Mouse (Mus musculus): ENCODE measurements at regions not wholly inside any gene's neighbourhood (a gene's known extent, or its start where the extent isn't known, plus 50 kb on each side); places are given as distances from the start of the nearest gene placed in this dataset.

GRCm38 (mm10) chr19:21077771-21078548 is 124.0 kb upstream of the Tmc1 start:
- no peak for DNase-seq

- DNase-seq = no peak
Observed at GRCm38 (mm10) chr19:21068381-21068780, 114.4 kb upstream of the Tmc1 start.

GRCm38 (mm10) chr19:21066432-21067113 is 112.6 kb upstream of the Tmc1 start:
- DNase-seq = no peak

- no peak for DNase-seq
Observed at GRCm38 (mm10) chr19:21064902-21065301, 110.9 kb upstream of the Tmc1 start.

GRCm38 (mm10) chr19:21053597-21054544 is 99.9 kb upstream of the Tmc1 start:
- DNase-seq = no peak

- DNase-seq = no peak
Observed at GRCm38 (mm10) chr19:21052771-21053170, 98.8 kb upstream of the Tmc1 start.

GRCm38 (mm10) chr19:21051872-21052271 is 97.9 kb upstream of the Tmc1 start:
- DNase-seq = no peak

GRCm38 (mm10) chr19:21050994-21051721 is 97.2 kb upstream of the Tmc1 start:
- DNase-seq = no peak

- DNase-seq = no peak
Observed at GRCm38 (mm10) chr19:21049301-21049700, 95.3 kb upstream of the Tmc1 start.

- no peak for DNase-seq
Observed at GRCm38 (mm10) chr19:21045565-21045964, 91.6 kb upstream of the Tmc1 start.

- no peak for DNase-seq
Observed at GRCm38 (mm10) chr19:21043958-21044357, 90.0 kb upstream of the Tmc1 start.

GRCm38 (mm10) chr19:21042536-21042935 is 88.5 kb upstream of the Tmc1 start:
- no peak for DNase-seq

- DNase-seq = peak; percentile 23
Observed at GRCm38 (mm10) chr19:21037448-21038077, 83.6 kb upstream of the Tmc1 start.

GRCm38 (mm10) chr19:21036507-21037425 is 82.8 kb upstream of the Tmc1 start:
- DNase-seq = peak; percentile 69

GRCm38 (mm10) chr19:21035505-21035904 is 81.5 kb upstream of the Tmc1 start:
- DNase-seq = no peak

- DNase-seq = no peak
Observed at GRCm38 (mm10) chr19:21033991-21034390, 80.0 kb upstream of the Tmc1 start.

GRCm38 (mm10) chr19:21032558-21032957 is 78.6 kb upstream of the Tmc1 start:
- DNase-seq = no peak

GRCm38 (mm10) chr19:21031768-21032308 is 77.8 kb upstream of the Tmc1 start:
- DNase-seq = no peak

- no peak for DNase-seq
Observed at GRCm38 (mm10) chr19:21030971-21031370, 77.0 kb upstream of the Tmc1 start.

GRCm38 (mm10) chr19:21028981-21029380 is 75.0 kb upstream of the Tmc1 start:
- DNase-seq = no peak

- no peak for DNase-seq
Observed at GRCm38 (mm10) chr19:21012391-21012790, 58.4 kb upstream of the Tmc1 start.

All from thymus, postnatal 25 days (tissue).